In genomic region chr17:57010911-57011235, GRCm38 (mm10) we compare ENCODE assay signal across 8 mouse cellular contexts. TPM values are rescaled to one million over a fixed set of nuclear protein-coding genes. Genes with fewer than 3 reads are reported as not detected.
DNase-seq lines count a peak whose midpoint lies in the region; ATAC-seq and TF ChIP-seq lines count a peak whose summit lies in the region.

No protein-coding gene starts in this region.

- ATAC-seq in heart, embryonic 14.5 days (ENCODE audit: insufficient number of reproducible peaks, insufficient read depth, low FRiP score, low read depth) = peak; percentile 11
- peak; percentile 28 for ATAC-seq in Patski
- peak; percentile 30 for ATAC-seq in megakaryocyte-erythroid progenitor cell, adult 5-6 weeks (replicated peaks; ENCODE audit: low FRiP score, low TSS enrichment, poor library complexity, severe bottlenecking)

- POLR2A ChIA-PET in Patski (lab: Charles Lee) = no interaction called here

- CTCF ChIA-PET in Patski (lab: Charles Lee) = interaction anchor here (0.7 kb wide), 1 partner anchor 14 kb away, joined by 4 read pairs; the partner anchor contains the start of gene Alkbh7

- H3K9ac ChIP-seq in heart, embryonic 14.5 days (ENCODE audit: low read length) = peak overlapping the region; percentile 90

- peaks cover 4 to 11% of the 10 kb centered on the region in 2 experiments; a peak in 2 of 4 replicates for H3K4me1 ChIP-seq in heart, embryonic 14.5 days (ENCODE audit: control insufficient read depth in 2 of 2, insufficient read depth in 2 of 2, low read length in 2 of 2)
- H3K4me1 ChIP-seq in hindbrain, embryonic 10.5 days (replicated peaks) = peaks cover 23% of the 10 kb centered on the region

- WGBS in heart, embryonic 14.5 days = under 1% methylated on average over 19 of the region's 19 CpGs
- WGBS in hindbrain, embryonic 10.5 days = under 1% methylated on average over 19 of the region's 19 CpGs

- no peak for TF ChIP-seq CTCF in Patski (IDR thresholded peaks at IDR 0.05)

- peak overlapping the region; percentile 74 for H3K4me2 ChIP-seq in heart, embryonic 14.5 days (ENCODE audit: low read length)

- H3K27ac ChIP-seq in heart, embryonic 14.5 days (replicated peaks in 1 of 2; ENCODE audit: control insufficient read depth in 1 of 2, insufficient read depth in 1 of 2, low read depth in 2 of 2, low read length in 2 of 2) = peak overlapping the region; percentile 77 to 78
- H3K27ac ChIP-seq in hindbrain, embryonic 10.5 days = peak overlapping the region; percentile 97

- H3K9me3 ChIP-seq in heart, embryonic 14.5 days (ENCODE audit: control insufficient read depth, low read length) = no peaks in the 10 kb centered on the region
- H3K9me3 ChIP-seq in hindbrain, embryonic 10.5 days = no peaks in the 10 kb centered on the region

- H3K27me3 ChIP-seq in heart, embryonic 14.5 days (ENCODE audit: control insufficient read depth, insufficient read depth, low read length) = no peaks in the 10 kb centered on the region
- no peaks in the 10 kb centered on the region for H3K27me3 ChIP-seq in Patski
- H3K27me3 ChIP-seq in hindbrain, embryonic 10.5 days (ENCODE audit: insufficient read depth, poor library complexity, severe bottlenecking) = no peaks in the 10 kb centered on the region

- in situ Hi-C loops in Patski (cut with MboI; ENCODE audit: low pct_unique_long_range_greater_than_20kb) = no loop called here

- no peak for DNase-seq in heart, adult 11 months
- no peak for DNase-seq in Patski (ENCODE audit: low read depth, low spot score)
- DNase-seq in hindbrain, embryonic 10.5 days (ENCODE audit: low spot score) = no peak
- no peak for DNase-seq in urinary bladder, postnatal 14 days (ENCODE audit: low spot score)
- DNase-seq in gastrocnemius, postnatal 36 days = no peak
- DNase-seq in cerebellum, postnatal 36 days = no peak

- intact Hi-C loops in gastrocnemius, postnatal 36 days (cut with DNase I) = no loop called here

- H3K4me3 ChIP-seq in heart, embryonic 14.5 days (ENCODE audit: control insufficient read depth in 1 of 2, insufficient read depth in 1 of 2, low read depth in 1 of 2, low read length in 2 of 2) = peak overlapping the region; percentile 86 to 95
- peak overlapping the region; percentile 78 for H3K4me3 ChIP-seq in hindbrain, embryonic 10.5 days

- peaks cover 38% of the 10 kb centered on the region for H3K36me3 ChIP-seq in heart, embryonic 14.5 days (ENCODE audit: control insufficient read depth, insufficient read depth, low read length)
- H3K36me3 ChIP-seq in hindbrain, embryonic 10.5 days = peaks cover 38% of the 10 kb centered on the region

RNA-seq across cellular contexts. Expression of gene Gtf2f1, which starts 0.2 kb away (rescaled TPM):
- polyA plus RNA-seq in heart, embryonic 14.5 days (2014; fragmentation: Nextera tagmentation; extraction: Ambion mirVana) = 29.2 and 31.0 TPM in 2 replicates
- polyA plus RNA-seq in Patski (2021) = 104 TPM
- polyA plus RNA-seq in hindbrain, embryonic 10.5 days (2016; fragmentation: Nextera tagmentation; extraction: Ambion mirVana) = 71.0 and 78.3 TPM in 2 replicates
- total RNA-seq in megakaryocyte-erythroid progenitor cell, adult 5-6 weeks (2014; fragmentation: Nextera tagmentation) = 112 and 139 TPM in 2 replicates
- total RNA-seq in megakaryocyte-erythroid progenitor cell, adult 5-6 weeks (2017) = 214 and 264 TPM in 2 replicates
- 10 to 100 TPM; 15.1 to 16.8 TPM for total RNA-seq in gastrocnemius, postnatal 36 days (2021)

RNA-seq across cellular contexts. Expression of gene Gm17949, which starts 0.4 kb away (rescaled TPM):
- polyA plus RNA-seq in heart, embryonic 14.5 days (2014; fragmentation: Nextera tagmentation; extraction: Ambion mirVana) = 0.34 TPM in 1 of 2 replicates, not detected in the other
- polyA plus RNA-seq in Patski (2021) = not detected
- 0.41 and 0.43 TPM in 2 replicates for polyA plus RNA-seq in hindbrain, embryonic 10.5 days (2016; fragmentation: Nextera tagmentation; extraction: Ambion mirVana)
- not detected in 2 replicates for total RNA-seq in megakaryocyte-erythroid progenitor cell, adult 5-6 weeks (2014; fragmentation: Nextera tagmentation)
- total RNA-seq in megakaryocyte-erythroid progenitor cell, adult 5-6 weeks (2017) = not detected in 2 replicates
- not detected for total RNA-seq in gastrocnemius, postnatal 36 days (2021)

RNA-seq across cellular contexts. Expression of gene Pspn, which starts 11.1 kb away (rescaled TPM):
- polyA plus RNA-seq in heart, embryonic 14.5 days (2014; fragmentation: Nextera tagmentation; extraction: Ambion mirVana) = not detected in 2 replicates
- polyA plus RNA-seq in Patski (2021) = 1.7 TPM
- not detected in 2 replicates for polyA plus RNA-seq in hindbrain, embryonic 10.5 days (2016; fragmentation: Nextera tagmentation; extraction: Ambion mirVana)
- not detected in 2 replicates for total RNA-seq in megakaryocyte-erythroid progenitor cell, adult 5-6 weeks (2014; fragmentation: Nextera tagmentation)
- 4.6 TPM in 1 of 2 replicates, not detected in the other for total RNA-seq in megakaryocyte-erythroid progenitor cell, adult 5-6 weeks (2017)
- not detected for total RNA-seq in gastrocnemius, postnatal 36 days (2021)

RNA-seq across cellular contexts. Expression of gene Alkbh7, which starts 13.7 kb away (rescaled TPM):
- polyA plus RNA-seq in heart, embryonic 14.5 days (2014; fragmentation: Nextera tagmentation; extraction: Ambion mirVana) = 54.9 and 55.7 TPM in 2 replicates
- polyA plus RNA-seq in Patski (2021) = 47.7 TPM
- polyA plus RNA-seq in hindbrain, embryonic 10.5 days (2016; fragmentation: Nextera tagmentation; extraction: Ambion mirVana) = 35.5 TPM in 2 replicates
- total RNA-seq in megakaryocyte-erythroid progenitor cell, adult 5-6 weeks (2014; fragmentation: Nextera tagmentation) = 25.2 and 26.4 TPM in 2 replicates
- 19.1 and 25.8 TPM in 2 replicates for total RNA-seq in megakaryocyte-erythroid progenitor cell, adult 5-6 weeks (2017)
- 10 to 100 TPM; 21.6 to 22.7 TPM for total RNA-seq in gastrocnemius, postnatal 36 days (2021)

RNA-seq across cellular contexts. Expression of gene Khsrp, which starts 20.4 kb away (rescaled TPM):
- 32.2 and 36.9 TPM in 2 replicates for polyA plus RNA-seq in heart, embryonic 14.5 days (2014; fragmentation: Nextera tagmentation; extraction: Ambion mirVana)
- 80.4 TPM for polyA plus RNA-seq in Patski (2021)
- 51.1 and 52.0 TPM in 2 replicates for polyA plus RNA-seq in hindbrain, embryonic 10.5 days (2016; fragmentation: Nextera tagmentation; extraction: Ambion mirVana)
- total RNA-seq in megakaryocyte-erythroid progenitor cell, adult 5-6 weeks (2014; fragmentation: Nextera tagmentation) = 211 and 252 TPM in 2 replicates
- total RNA-seq in megakaryocyte-erythroid progenitor cell, adult 5-6 weeks (2017) = 92.4 and 128 TPM in 2 replicates
- 10 to 100 TPM; 20.8 to 27.9 TPM for total RNA-seq in gastrocnemius, postnatal 36 days (2021)
